Mouse (Mus musculus) layer of hippocampus, postnatal 10 days (tissue): ENCODE measurements around the gene Ttll5. TPM values are rescaled to one million over a fixed set of nuclear protein-coding genes. Genes with fewer than 3 reads are reported as not detected.

ENCODE experiments used
- DNase-seq, 2 experiments: peaks; one replicate each; pipeline ENCODE4 v3.0.0; 2021; ENCODE audit warnings: low spot score in 2 of 2
- long read RNA-seq: library from polyadenylated mRNA; stranded (forward); transcript quantifications from one replicate; pipeline ENCODE4 v2.0.0, GENCODE M21; 2023
- total RNA-seq, 2 experiments: library from RNA; stranded (reverse); gene quantifications; 2 replicates each; pipeline ENCODE4 v1.2.3; 2021

Ttll5 gene
- total RNA-seq: 10 to 100 TPM; 40.3 to 41.3 TPM
- long read RNA-seq, full-length matches to known transcripts: 1 of 12 reads
- long read RNA-seq, partial matches to known transcripts: 6 of 12 reads
- long read RNA-seq, other reads (novel, unspliced or antisense): 5 of 12 reads

DNA sequence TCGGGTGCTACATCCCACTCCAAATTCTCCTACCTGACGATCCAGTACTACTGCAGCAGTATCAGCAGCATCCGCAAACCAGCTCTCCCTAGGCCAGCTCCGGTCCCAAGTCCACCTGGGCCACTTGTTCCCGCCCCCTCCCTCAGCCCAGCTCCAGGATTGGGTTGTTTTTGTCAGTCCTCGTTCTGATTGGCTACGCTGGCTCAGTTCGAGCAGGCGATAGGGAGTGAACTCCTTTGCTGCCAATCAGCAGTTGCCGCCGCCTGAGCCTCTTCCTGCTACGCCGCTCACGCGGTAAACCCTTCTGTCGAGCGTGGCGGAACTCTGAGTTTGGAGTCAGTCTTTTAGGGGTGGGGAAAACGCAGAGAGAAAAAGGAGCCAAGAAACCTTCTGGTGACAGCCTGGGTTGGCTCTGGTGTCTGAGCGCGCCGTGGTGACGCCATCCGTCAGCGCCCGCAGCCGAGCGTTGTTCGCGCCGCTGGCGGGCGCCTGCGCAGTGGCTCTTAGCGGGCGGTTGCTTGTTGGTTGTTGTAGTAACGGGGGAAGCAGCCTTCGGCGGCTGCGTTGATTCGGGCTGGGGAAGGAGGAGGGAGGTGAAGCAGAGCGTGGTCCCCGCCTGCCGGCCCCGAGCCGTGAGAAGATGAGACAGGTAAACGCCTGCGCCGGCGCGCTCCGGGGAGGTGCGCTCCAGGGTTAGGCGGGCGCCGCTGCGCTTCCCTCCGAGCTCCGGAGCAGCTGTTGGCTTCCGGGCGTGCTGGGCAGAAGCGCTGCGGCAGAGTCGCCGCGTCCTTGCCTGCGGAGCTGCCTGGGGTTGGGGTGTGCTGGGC is at the start of gene Ttll5, which contains the start of gene Erg28:
Gene Ttll5, plus strand, starts transcription at position 222 of the 827 bp plus-strand sequence.
Gene Erg28, minus strand, starts transcription at position 113 of the 827 bp plus-strand sequence.
- DNase-seq: peak; percentile 96

DNA sequence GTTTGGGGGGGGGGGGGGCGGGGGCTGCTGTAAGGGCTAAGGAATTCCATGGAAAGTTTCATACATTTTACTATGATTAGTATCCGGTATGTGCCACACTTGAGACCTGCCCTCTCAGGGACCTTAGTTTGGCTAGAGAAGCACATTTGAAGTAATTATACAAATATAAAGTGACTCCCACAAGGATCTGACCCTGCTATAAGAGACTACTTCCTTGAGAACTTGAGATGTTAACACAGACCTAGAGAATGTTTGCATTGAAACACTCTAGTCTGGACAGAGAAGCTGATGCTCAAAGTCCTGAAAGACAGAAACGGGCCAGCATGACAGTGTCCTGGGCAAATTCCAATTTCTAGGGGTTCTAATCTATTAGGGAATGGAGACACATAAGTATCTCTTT is 45.5 kb upstream of the Ttll5 start:
- no peak for DNase-seq

DNA sequence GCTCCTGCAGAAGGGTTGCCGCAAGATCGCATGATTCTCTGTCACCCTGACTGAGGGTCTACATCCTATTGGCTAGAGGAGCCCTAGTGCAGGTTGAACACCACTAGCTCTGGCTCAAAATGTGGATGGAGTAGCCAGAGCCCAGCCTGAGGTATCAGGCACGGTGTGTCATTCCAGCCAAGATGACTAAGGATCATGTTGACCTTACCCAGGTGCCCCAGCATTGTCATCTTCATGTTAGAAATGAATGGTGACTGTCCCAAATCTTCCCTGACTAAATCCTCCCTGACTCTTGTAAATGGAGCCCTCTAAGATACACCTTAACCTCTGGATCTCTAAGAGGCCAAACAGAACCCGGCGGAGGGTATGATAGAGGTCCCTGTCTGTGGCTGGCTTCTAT is 44.8 kb upstream of the Ttll5 start:
- no peak for DNase-seq

DNA sequence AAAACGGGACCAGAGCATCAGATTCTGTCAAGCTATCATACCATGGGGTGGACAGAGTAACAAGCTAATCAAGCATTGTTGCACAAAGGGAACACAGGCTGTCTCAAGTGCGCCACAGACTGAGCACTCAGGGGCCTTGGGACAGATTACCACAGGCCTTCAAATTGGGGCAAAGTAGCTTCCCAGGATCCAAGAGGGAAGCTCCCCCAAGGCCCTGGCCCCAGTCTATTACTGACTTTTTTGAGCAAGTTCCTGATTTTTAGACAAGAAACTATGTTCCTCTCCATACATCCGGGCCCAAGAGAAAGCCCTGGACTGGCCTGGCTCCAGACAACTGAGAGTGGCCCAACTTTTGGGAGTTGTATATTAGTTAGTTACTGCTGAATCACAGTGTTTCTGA is 42.9 kb upstream of the Ttll5 start:
- DNase-seq: no peak

DNA sequence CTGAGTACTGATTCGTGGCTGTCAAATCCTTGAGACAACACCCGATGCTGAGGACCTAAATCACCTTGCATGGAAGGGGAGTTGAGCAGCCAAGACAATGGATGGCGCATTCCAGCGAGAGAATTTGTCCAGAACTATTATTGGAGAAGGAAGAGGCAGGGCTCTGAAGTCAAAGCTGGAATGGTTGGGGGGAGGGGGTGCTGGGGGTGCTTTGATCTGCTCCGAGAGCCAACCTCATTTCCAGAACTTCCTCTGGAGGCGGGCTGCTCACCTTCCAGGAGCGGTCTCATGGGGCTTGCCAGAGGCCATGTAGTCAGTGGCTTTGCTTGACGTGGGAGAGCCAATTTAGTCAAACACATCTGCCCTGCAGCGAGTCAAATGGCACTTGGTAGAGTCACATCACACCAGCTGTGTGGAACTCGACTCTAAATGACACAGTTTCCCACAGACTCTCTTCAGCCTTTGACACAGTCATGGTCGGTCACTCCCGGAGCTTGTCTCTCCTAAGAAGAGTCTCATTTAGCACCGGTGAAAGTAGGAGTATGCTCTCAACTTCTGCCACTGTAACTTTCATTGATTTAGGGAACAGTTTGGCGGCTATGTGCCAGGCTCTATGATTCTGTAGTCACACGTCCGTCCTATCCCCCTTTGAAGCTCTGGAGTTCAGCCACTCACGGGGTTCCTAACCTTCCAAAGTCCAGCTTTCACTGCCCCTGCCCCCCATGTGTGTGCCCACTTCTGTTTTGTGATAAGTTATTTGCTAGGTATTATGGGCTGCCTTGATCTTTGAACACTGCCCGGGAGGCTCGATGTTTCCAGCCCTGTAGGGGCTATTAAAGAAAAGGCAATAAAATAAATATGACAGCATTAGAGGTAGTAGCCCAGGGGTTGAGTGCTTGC is 39.3 kb upstream of the Ttll5 start:
- DNase-seq: no peak

DNA sequence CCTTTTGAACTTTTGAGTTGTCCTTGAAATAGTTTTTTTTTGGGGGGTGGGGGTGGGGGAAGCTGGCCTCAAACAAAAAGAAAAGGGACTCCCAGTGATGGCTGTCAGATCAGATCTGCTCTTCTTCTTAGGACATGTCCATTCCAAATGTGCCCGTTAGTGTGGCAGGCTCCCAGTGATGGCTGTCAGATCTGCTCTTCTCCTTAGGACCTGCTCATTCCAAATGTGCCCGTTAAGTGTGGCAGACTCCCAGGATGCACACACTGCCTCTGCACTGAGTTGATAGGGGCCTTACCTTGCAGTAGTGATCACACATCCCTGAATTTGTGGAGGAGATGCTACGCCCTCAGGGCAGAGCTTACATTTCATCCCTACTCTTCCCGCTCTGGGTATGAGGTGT is 32.3 kb upstream of the Ttll5 start:
- DNase-seq: no peak

DNA sequence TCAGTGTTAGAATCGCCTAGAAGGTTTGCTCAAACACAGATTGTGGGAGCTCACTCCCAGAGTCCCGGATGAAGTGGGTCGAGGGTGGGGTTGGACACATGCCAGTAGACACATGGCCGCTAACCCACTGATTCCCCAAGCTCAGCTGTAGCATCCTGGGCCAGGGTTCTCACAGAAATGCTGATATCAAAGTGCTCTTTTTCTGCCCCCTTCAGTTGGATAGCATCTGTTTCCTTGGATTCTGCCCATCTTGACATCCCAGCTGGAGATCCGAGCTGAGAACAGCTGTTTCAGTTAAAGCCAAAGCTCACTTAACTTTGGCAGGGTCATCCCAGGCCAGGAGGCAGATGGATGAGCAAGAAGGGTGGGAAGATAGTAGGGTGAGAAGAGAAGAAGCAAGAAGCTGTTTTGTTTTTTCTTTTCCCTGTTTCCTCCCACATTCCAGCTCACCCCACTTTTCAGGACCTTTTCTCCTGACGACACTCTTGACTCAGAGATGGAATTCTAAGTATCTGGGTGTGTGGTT is 31.6 kb upstream of the Ttll5 start:
- DNase-seq: peak; percentile 41 to 54

DNA sequence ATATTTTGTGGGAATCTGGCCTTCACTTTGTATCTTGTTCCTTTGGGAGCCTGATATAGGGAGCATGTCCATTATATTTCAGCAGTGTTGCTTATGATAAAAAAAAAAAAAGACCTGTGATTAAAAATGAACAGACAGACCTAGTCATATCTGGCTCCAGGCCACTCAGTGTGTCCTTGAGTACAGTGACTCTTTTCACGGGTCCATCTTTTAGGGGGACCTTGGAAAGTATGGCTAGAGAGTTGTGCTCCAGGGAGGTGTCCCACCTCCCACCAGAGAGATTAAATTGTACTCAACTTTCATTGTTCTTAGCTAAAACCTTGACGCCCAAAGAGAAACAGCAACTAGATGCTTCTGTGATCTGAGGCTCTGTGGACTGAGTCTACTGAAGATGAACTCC is 30.4 kb upstream of the Ttll5 start:
- DNase-seq: no peak

DNA sequence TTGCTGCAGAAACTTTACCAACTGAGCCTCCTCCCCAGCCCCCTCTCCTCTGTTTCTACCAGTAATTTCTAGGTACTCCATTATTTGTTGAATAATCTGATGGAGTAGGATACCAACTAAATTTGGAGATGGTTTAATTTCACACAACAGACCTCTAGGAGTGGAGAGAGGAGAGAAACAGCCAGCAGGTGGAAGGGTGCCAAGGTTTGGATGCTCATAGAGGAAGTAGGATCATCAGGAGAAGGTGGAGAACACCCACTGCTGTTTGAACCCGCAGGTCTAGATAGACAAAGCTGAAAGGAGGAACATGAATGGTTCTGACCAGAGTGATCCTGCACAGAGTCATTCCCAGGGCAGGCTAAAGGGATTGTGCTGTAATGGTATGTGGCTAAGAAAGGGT is 28.9 kb upstream of the Ttll5 start:
- DNase-seq: no peak

DNA sequence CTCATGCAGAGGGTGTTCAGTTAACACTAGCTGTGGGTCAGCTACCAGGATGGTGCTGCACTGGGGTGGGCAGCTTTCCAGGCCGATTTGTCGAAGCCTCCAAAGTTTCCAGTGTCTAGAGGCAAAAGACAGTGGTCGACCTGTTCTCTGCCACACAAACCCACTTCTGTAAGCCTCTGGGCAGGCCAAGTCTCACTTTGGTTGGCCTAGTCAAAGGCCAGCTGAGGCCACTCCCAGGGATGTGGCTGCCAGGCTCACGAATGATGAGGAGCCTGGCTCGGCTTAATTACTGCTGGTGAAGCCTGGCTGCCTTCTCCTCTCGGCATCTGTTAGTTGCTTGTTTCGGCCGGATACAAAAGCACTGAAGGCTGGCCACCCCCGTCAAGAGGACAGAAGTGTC is 24.4 kb upstream of the Ttll5 start:
- peak; percentile 29 to 55 for DNase-seq

DNA sequence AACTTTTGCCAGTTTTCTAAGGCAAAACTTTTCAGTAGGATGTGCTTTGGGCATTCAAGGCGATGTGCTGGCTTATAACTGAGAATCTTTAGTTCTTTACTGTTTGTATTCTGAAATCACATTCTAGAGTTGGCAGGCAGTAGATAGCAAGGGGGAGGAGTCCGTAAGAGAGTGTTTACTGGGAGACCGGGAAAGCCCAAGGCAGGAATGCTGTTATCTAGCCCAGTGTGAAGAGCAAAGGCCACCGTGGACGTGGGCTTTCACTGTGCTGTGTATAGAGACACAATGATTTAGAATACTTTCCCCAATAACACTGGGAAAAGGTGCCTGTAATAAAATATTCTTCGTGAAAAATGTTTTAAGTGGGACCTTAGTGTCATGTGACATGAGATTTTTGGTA is 14.7 kb upstream of the Ttll5 start:
- no peak for DNase-seq

DNA sequence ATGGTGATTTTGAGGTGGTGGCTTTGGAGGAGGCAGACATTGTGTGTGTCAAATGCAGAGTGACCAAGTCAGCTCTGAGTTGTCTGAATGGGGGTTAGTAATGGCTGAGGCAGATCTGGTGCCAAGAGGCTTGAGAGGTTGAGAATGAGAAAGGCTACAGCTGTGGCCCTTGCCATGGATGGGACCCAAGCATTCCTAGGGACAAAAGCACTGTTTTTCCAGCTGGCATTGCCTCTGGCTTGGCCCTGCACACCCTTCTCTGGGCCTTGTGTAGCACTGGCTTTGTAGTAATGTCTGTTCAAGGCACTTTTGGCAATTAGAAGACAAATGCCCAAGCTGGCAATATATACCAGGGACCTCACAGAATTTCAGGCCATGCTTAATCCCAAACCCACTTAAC is 13.5 kb upstream of the Ttll5 start:
- DNase-seq: no peak

DNA sequence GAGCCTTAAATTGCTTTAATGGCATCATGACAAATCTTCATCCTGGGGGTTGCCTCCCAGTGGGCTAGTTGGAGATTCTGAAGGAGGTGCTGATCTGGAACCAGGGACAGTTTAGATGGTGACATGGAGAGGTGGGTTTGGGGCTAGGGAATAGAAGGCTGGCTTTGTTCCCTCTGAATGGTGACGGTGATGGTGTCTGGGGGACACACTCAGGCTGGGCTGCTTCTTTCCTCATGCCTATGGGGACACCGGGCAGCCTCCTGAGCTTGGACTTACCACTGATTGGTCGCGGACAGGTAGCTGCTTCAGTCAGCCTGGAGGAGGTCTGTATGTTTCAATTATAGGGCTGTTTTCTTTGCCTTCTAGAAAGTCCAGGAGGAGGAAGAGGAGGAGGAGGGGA is 12.8 kb upstream of the Ttll5 start:
- DNase-seq: no peak

DNA sequence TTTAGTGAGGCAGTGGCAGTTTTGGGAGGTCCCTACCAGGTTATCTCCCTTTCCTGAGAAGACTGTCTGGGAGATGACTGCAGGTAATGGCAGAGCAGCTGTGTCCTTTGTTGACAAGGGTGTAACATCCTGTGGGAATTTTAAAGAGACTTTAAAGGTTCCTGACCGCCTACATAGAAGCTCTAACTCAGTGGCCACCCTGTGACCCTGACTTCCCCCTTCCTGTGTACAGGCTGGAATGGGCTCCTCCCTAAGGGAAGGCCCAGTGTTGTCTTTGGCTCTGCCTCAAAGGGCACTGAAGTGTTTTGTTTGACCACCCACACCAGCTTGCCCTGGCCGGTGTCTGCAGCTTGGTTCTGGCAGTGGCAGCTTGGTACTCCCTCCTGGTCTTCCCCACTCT is 10.9 kb upstream of the Ttll5 start:
- no peak for DNase-seq

DNA sequence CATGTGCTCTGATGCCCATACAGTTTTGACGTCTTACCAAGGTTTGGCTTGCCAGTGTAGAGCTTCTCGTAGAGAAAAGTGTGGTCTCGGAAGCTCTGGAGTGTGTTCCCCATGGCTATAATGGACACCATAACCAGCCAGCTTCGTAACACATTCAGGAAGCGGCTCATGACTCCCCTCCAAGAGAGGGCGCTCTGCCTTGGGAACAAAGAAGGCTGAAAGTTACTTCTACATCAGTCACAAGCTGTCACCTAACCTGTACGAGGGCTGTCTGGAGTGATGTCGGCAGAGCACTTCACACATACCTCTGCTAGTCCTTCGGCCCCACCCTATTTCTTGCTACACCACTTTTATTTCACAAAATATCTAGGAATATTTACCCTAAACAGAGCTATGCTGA is 2.4 kb upstream of the Ttll5 start:
- DNase-seq: no peak

DNA sequence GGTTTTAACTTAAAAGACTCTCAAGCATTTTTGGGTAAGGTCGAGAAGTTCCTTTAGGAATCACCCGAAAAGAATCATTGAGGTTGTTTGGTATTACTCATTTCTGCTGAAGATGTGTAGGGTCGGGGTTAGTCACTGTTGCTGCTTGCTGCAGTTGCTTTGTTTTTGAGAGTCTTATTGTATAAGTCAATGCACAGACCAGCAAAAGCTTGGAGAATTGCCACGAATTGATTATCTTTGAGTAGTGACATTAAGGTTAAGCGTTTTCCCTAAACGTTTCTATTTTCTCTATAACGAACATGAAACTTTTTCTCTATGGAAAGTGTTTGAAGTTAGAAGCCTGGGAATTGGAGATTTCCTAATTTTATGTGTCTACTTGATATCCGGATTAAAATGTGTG is 902 bp downstream of the Ttll5 start:
- no peak for DNase-seq

DNA sequence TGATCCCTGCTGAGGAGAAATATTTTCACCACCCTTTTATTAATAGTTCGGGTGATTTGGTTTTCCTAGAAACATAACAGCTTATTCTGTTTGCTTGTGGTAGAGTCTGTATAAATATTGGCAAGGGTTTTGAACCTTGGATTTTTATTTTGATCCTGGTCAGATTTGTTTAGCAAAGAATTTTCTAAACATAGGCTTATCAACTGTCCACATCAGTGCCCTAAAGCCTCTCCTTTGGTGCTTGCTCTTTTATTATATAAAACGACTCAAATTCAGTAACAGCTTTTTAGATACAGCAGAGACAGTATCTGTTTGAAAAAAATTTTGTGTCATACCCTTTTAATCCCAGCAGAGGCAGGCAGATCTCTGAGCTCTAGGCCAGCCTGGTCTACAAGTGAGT is 1.4 kb downstream of the Ttll5 start:
- DNase-seq: no peak

DNA sequence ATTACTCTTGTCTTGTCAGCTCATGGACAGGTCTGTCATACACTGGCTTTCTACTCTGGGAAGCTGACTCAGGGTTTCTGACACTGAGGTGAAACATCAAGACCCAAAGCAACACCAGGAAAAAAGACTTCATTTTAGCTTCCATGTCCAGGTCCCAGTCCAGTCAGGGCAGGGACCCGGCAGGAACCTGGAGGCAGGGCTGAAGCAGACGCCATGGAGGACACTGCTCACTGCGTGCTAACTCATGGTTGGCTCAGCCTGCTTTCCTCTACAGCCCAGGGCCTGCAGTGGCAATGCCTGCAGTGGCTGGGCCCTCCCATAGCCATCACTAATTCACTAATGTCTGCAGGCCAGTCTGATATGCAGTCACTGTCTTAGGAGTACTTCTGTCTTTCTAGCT is 4.4 kb downstream of the Ttll5 start:
- no peak for DNase-seq

DNA sequence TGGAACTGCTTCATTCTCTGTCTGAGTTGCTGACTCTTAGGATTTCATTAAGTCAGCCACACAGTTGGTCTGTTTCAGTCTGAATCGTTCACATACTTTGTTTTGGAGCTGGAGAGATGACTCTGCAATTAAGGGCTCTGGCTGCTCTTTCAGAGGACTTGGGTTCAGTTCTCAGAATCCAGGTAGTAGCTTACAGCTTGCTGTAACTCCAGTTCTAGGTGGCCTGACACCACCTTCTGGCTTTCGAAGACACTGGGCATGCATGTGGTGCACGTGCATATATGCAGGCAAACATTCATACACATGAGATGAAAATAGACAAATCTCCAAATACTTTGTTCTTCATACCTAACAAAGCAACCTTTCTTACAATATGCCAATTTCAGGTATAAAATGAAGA is 5.4 kb downstream of the Ttll5 start:
- DNase-seq: no peak

DNA sequence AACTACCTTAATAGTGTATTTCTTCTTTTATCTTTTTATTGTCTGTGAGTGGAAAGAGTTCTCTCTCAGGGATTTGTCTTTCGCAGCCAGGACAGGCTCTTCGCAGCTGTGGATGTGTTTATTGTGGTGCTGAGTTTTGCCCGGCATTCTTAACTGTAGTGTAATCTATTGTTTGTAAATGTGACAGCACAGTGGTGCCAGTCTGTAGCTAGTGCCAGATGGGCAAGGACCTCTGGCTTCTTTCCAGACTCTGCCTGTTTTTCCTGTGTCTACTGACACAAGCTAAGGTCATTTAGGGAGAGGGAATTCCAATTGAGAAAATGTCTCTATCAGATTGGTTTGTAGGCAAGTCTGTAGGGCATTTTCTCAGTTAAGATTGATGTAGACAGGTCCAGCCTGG is 6.2 kb downstream of the Ttll5 start:
- DNase-seq: no peak

DNA sequence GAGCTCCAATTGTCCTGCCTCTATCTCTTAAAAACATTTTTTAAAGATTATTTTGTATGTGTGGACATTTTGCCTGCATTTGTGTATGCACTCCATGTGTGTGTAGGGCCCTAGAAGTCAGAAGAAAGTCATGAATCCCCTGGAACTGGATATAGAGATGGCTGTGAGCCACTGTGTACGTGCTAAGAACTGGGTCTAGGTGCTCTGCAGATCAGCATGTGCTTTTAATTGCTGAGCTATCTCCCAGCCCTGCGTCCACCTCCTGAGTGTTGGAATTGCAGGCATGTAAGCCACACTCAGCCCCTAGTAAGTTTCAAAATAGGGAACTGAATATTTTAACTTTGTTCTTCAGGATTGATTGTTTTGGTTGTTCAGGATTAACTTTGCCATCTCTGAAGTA is 10.1 kb downstream of the Ttll5 start:
- no peak for DNase-seq

DNA sequence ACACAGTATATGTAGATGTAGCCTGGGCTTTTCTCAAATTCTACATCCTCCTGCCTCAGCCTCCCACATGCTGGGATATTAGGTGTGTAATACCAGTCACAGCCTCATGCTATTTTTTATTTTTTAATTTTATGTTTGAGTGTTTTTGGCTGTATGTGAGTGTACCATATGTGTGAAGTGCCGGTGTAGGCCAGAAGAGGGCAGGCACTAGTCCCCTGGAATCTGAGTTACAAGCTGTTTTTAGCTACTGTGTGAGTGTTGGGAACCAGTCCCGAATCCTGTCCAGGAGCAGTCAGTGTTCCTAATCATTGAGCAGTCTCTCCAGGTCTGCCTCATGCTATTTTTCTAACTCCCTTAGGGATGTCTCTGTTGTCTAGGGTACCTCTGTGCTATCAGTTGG is 13.3 kb downstream of the Ttll5 start:
- DNase-seq: no peak
